Mouse (Mus musculus): ENCODE measurements around the gene Il17ra.

DNA sequence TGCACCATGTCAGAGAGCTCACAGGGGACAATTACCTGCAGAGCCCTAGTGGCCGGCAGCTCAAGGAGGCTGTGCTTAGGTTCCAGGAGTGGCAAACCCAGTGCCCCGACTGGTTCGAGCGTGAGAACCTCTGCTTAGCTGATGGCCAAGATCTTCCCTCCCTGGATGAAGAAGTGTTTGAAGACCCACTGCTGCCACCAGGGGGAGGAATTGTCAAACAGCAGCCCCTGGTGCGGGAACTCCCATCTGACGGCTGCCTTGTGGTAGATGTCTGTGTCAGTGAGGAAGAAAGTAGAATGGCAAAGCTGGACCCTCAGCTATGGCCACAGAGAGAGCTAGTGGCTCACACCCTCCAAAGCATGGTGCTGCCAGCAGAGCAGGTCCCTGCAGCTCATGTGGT is 18.5 kb downstream of the Il17ra start:
- TF ChIP-seq TCF12 (IDR thresholded peaks at IDR 0.05; ENCODE audit: insufficient read depth, poor library complexity, severe bottlenecking) (no peak), POLR2AphosphoS2 (IDR thresholded peaks at IDR 0.05; ENCODE audit: insufficient read length, low read depth) (no peak), CEBPB (IDR thresholded peaks at IDR 0.05; ENCODE audit: insufficient read depth, poor library complexity, severe bottlenecking) (no peak), POLR2A (IDR thresholded peaks at IDR 0.05; ENCODE audit: insufficient read length, low read depth) (no peak), MYOG (IDR thresholded peaks at IDR 0.05; ENCODE audit: control insufficient read depth in 1 of 3, insufficient read depth in 1 of 3, insufficient read length in 2 of 3, low read depth in 2 of 3) (no peak), SRF (IDR thresholded peaks at IDR 0.05; ENCODE audit: control insufficient read depth, insufficient read length, low read depth) (no peak)
